Comparison of ENCODE assay signal across 19 mouse cellular contexts in the genomic region with DNA sequence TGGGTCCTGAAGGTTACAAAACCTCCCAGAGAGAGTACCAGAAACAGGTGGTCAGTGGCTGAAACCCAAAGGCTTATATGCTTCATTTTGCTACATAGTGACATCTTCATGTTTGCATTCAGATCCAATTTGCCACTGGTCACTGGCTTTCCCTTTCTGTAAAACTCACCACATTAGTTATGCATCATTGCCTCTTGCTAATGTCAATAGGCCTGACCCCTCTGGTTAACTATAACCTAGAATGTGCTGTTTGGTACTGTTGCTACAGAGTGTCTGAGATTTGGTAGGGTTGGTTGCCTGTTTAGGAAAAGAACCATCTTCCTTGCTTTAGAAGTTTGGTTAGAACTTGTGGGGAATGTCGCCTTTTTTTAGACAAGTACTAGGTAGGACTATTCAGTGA.
"Had no signal": no experiment of that assay in that cellular context is flagged by ENCODE, and none has a peak within 500 bp of the region (broad histone marks: within the 10 kb centered on the region; RNA-seq: fewer than 3 reads in every experiment).

No protein-coding gene starts in this region.

- H3K4me3 ChIP-seq: lung, embryonic 15.5 days; megakaryocyte, embryonic 14.5 days; midbrain, embryonic 13.5 days; midbrain, embryonic 15.5 days; neural tube, embryonic 12.5 days had no signal

- H3K9ac ChIP-seq: liver, postnatal 0 days; lung, embryonic 15.5 days; midbrain, embryonic 13.5 days; midbrain, embryonic 15.5 days; neural tube, embryonic 12.5 days had no signal

- ATAC-seq: liver, postnatal 0 days; lung, postnatal 0 days; midbrain, embryonic 13.5 days; midbrain, embryonic 15.5 days had no signal

- H3K27me3 ChIP-seq: lung, embryonic 15.5 days; megakaryocyte, embryonic 14.5 days; midbrain, embryonic 13.5 days; midbrain, embryonic 15.5 days; neural tube, embryonic 12.5 days had no signal

- H3K4me1 ChIP-seq: lung, embryonic 15.5 days; megakaryocyte, embryonic 14.5 days; midbrain, embryonic 13.5 days; midbrain, embryonic 15.5 days; neural tube, embryonic 12.5 days had no signal

- H3K4me2 ChIP-seq: lung, embryonic 15.5 days; midbrain, embryonic 11.5 days; midbrain, embryonic 13.5 days; midbrain, embryonic 15.5 days; neural tube, embryonic 12.5 days had no signal

- H3K27ac ChIP-seq: lung, embryonic 15.5 days; macrophage; midbrain, embryonic 13.5 days; midbrain, embryonic 15.5 days; neural tube, embryonic 12.5 days had no signal

- DNase-seq: liver, postnatal 0 days; lung, adult 2 months; lung, postnatal 14 days; lung, postnatal 36 days; right cerebral cortex, adult 18-20 months; right cerebral cortex, postnatal 25 days; right cerebral cortex, postnatal 4 days; spleen, adult 18-20 months; thymus, adult 18-20 months; thymus, postnatal 14 days; thymus, postnatal 36 days had no signal

- H3K36me3 ChIP-seq: lung, embryonic 15.5 days; midbrain, embryonic 13.5 days; midbrain, embryonic 15.5 days; neural tube, embryonic 12.5 days had no signal

- H3K9me3 ChIP-seq: lung, embryonic 15.5 days; midbrain, embryonic 13.5 days; midbrain, embryonic 15.5 days; neural tube, embryonic 12.5 days had no signal
